Mouse (Mus musculus): ENCODE data around the gene Isg20l2. TPM values are rescaled to one million over a fixed set of nuclear protein-coding genes. Genes with fewer than 3 reads are reported as not detected.

Gene Isg20l2
- total RNA-seq (2021) (10 to 100 TPM; 10.6 to 10.9 TPM), polyA plus RNA-seq (2012; rRNA removed) (6.2 and 10.8 TPM in 2 replicates)
- long read RNA-seq, transcript Isg20l2-201 (4 exons, 2,893 nt), result major isoform, 6 of 7 reads
- long read RNA-seq, partial matches to known transcripts, result 0 of 7 reads
- long read RNA-seq, other reads (novel, unspliced or antisense), result 1 of 7 reads

DNA sequence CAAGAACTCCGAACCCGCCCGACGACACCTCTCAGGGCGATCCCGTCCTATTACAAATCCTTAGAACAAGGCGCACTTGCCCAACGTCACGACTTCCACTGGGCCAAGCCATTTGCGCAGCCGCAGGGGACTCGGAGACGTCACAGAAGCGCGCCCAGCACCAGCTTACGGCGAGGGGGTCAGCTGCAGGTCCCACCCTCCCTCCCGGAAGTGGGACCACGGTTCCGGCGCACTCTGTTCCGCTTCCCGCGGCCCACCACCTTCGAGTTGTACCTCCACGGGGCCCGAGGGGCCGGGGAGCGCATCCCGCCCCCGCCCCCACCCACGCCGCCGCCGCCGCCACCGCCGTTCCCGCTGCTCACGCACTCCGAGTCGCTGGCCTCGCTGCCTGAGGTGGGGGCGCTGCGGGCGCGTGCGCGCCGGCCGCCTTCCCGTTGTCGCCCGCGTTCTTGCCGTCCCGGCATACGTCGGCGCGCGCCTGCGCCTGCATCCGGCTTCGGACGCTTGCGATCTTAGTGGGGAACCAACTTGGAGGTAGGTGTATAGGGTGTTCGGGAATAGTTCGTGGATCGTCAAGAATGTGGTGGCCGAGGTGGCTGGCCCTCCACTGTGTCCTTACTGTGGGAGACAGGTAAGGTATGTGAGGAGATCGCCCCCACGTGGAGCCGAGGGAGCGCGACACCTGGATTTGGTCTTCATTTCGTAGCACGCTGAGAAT, at the start of gene Isg20l2, which contains the start of gene Rrnad1:
TSS of gene Isg20l2 (plus strand) at position 237 of the 718 bp plus-strand sequence.
TSS of gene Rrnad1 (minus strand) at position 640 of the 718 bp plus-strand sequence.
- Histone ChIP-seq H3K4me1 (ENCODE audit: control insufficient read depth, insufficient read depth, low read length) (peaks cover 2% of the 10 kb centered on the region; the same call in 1 of the 2 replicates), H3K36me3 (ENCODE audit: control insufficient read depth, insufficient read depth, low read length) (peaks cover 3% of the 10 kb centered on the region), H3K4me3 (peak within 1 kb of the TSS; percentile 60), H3K79me2 (replicated peaks; ENCODE audit: control insufficient read depth, insufficient read depth, low read length) (peaks cover 1% of the 10 kb centered on the region; the same call in 1 of the 2 replicates), H3K27ac (peak within 1 kb of the TSS; percentile 87), H3K9ac (ENCODE audit: low read depth, low read length) (peak within 1 kb of the TSS; percentile 79), H3K27me3 (ENCODE audit: control insufficient read depth, insufficient read depth, low read length) (no peaks in the 10 kb centered on the region)
- peak; percentile 90 for TF ChIP-seq POLR2A (IDR thresholded peaks at IDR 0.05; ENCODE audit: insufficient read depth, low read depth, low read length)
- peak; percentile 77 for TF ChIP-seq CTCF (IDR thresholded peaks at IDR 0.05)
- peak; percentile 85 for TF ChIP-seq EP300 (IDR thresholded peaks at IDR 0.05; ENCODE audit: insufficient read depth, low read depth, low read length)
- intact Hi-C loops (cut with DNase I), result loop anchor here (1.0 kb wide), 1 partner anchor 44 kb away; no protein-coding TSS in a partner anchor
- peak; percentile 97 to 98 for DNase-seq
- WGBS, result under 1% methylated on average over 67 of the region's 78 CpGs

DNA sequence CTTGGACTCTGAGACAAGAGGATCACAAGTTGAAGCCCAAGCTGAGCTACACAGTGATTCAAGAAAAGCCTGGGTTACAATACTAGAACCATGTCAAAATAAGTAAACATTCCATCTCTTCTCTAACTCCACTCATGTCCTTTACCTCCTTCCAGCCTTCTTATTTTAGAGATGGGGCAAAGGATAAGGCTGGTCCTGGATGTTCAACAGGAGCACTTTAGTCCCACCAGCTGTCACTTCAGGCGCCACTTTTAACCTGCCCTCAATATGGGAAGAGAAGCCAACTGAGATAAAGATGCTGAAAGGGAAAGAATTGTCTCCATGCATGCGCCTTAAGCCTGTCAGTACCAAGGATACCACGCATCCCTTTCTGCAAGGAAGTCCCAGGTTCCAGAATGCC, 45.8 kb upstream of the Isg20l2 start:
- intact Hi-C loops (cut with DNase I), result no loop called here
- Histone ChIP-seq H3K9ac (ENCODE audit: low read depth, low read length) (peak overlapping the region; percentile 92), H3K4me3 (peak overlapping the region; percentile 89), H3K79me2 (replicated peaks; ENCODE audit: control insufficient read depth, insufficient read depth, low read length) (peaks cover 7% of the 10 kb centered on the region), H3K4me1 (ENCODE audit: control insufficient read depth, insufficient read depth, low read length) (peaks cover 8% of the 10 kb centered on the region), H3K27me3 (ENCODE audit: control insufficient read depth, insufficient read depth, low read length) (no peaks in the 10 kb centered on the region), H3K27ac (peak overlapping the region; percentile 94), H3K36me3 (ENCODE audit: control insufficient read depth, insufficient read depth, low read length) (peaks cover 17% of the 10 kb centered on the region)
- no peak for DNase-seq
- no peak for TF ChIP-seq CTCF (IDR thresholded peaks at IDR 0.05)
- 2% methylated on average over 3 of the region's 3 CpGs for WGBS

DNA sequence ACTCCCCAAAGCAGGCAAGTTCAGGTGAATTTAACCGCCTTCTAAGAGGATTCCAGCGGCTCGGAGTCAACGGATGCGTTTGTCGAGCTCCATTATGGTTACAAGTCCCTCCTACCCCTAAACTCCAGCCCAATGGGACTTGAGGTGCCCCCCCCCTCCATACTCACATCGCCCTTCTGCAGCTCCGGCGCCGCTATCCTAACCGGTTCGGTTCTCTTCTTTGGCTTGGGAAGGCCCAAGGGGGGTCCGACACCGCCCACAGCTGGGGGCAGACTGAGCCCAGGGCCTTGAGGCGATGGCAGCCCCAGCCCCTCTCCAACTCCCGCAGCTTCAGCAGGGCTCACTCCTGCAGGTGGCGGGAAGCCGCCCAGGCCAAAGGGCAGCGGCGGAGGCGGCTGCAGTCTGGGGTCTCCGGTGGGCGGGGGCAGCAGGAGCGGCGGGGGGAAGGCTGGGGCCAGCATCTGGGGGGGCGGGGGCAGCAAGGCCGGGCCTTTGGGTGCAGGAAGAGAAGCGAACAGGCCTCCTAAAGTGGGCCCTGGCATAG, 45.3 kb upstream of the Isg20l2 start:
- under 1% methylated on average over 26 of the region's 28 CpGs for WGBS
- peak in 1 of 2 experiments; percentile 58 for DNase-seq
- H3K27ac ChIP-seq, result peak overlapping the region; percentile 94
- H3K9ac ChIP-seq (ENCODE audit: low read depth, low read length), result peak overlapping the region; percentile 92
- intact Hi-C loops (cut with DNase I), result no loop called here
- H3K4me3 ChIP-seq, result peak overlapping the region; percentile 89
- TF ChIP-seq POLR2A (IDR thresholded peaks at IDR 0.05; ENCODE audit: insufficient read depth, low read depth, low read length) (no peak), EP300 (IDR thresholded peaks at IDR 0.05; ENCODE audit: insufficient read depth, low read depth, low read length) (no peak), CTCF (IDR thresholded peaks at IDR 0.05) (no peak)
- H3K4me1 ChIP-seq (ENCODE audit: control insufficient read depth, insufficient read depth, low read length), result peaks cover 8% of the 10 kb centered on the region
- H3K79me2 ChIP-seq (replicated peaks; ENCODE audit: control insufficient read depth, insufficient read depth, low read length), result peaks cover 7% of the 10 kb centered on the region
- H3K36me3 ChIP-seq (ENCODE audit: control insufficient read depth, insufficient read depth, low read length), result peaks cover 17% of the 10 kb centered on the region
- H3K27me3 ChIP-seq (ENCODE audit: control insufficient read depth, insufficient read depth, low read length), result no peaks in the 10 kb centered on the region

DNA sequence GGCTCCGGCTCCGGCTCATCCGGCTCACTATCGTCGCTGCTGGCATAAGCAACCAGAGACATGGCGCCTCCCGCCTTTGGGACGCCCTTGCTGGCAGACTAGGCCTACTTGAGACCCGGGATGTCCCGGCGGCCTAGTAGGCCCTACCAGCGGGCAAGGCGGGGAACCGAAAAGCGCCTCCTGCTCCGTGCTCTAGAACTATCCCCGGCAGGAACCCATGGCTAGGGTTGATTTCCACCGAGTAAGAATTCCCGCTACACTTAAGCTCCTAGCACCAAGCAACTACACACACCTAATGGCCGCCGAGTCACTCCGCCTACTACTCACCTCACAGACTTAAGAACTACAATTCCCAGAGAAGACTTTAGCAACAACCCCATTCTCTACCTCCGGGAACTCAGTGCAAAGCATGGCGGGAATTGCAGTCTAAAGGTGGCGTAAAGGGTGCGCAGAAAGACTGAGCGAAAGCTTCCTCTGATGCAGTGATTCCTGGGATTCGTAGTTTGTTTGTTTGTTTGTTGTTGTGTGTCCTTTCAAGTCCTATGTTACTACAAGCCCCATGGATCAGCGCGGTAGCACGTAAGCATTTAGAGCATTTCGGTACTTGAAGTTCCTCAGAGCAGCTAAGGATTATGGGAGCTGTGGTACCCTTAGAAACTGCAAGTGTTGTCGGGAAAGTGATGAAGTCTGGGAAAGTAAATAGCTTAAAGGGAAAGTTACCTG, 44.7 kb upstream of the Isg20l2 start, which contains the start of gene Prcc:
TSS of gene Prcc (minus strand) at position 328 of the 723 bp plus-strand sequence.
- TF ChIP-seq CTCF (IDR thresholded peaks at IDR 0.05) (no peak), POLR2A (IDR thresholded peaks at IDR 0.05; ENCODE audit: insufficient read depth, low read depth, low read length) (peak; percentile 78), EP300 (IDR thresholded peaks at IDR 0.05; ENCODE audit: insufficient read depth, low read depth, low read length) (no peak)
- under 1% methylated on average over 33 of the region's 33 CpGs for WGBS
- DNase-seq, result peak; percentile 84 to 96
- Histone ChIP-seq H3K79me2 (replicated peaks; ENCODE audit: control insufficient read depth, insufficient read depth, low read length) (peaks cover 7% of the 10 kb centered on the region), H3K4me1 (ENCODE audit: control insufficient read depth, insufficient read depth, low read length) (peaks cover 8% of the 10 kb centered on the region), H3K36me3 (ENCODE audit: control insufficient read depth, insufficient read depth, low read length) (peaks cover 17% of the 10 kb centered on the region), H3K4me3 (peak within 1 kb of the TSS; percentile 89), H3K27me3 (ENCODE audit: control insufficient read depth, insufficient read depth, low read length) (no peaks in the 10 kb centered on the region), H3K27ac (peak within 1 kb of the TSS; percentile 94), H3K9ac (ENCODE audit: low read depth, low read length) (peak within 1 kb of the TSS; percentile 92)
- intact Hi-C loops (cut with DNase I), result loop anchor here (1.0 to 2.0 kb wide), 2 partner anchors 33 to 45 kb away; partner anchors contain the start of genes Isg20l2, Mrpl24 and Rrnad1

DNA sequence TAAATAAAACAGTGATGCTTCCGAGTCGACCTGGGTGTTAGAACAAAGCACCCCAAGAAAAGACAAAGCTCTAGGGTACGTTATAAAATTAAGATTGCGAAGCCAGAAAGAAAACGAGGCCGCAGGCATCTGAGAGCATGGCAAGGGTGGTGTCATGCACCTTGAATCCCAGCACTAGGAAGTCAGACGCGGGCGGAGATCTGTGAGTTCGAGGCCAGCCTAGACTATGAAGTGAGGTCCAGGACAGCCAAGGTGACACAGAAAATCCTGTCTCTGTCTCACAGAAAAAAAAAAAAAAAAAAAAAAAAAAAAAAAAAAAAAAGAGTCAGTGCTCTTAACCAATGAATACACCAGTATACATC, 44.1 kb upstream of the Isg20l2 start:
- Histone ChIP-seq H3K27me3 (ENCODE audit: control insufficient read depth, insufficient read depth, low read length) (no peaks in the 10 kb centered on the region), H3K4me3 (peak overlapping the region; percentile 61), H3K4me1 (ENCODE audit: control insufficient read depth, insufficient read depth, low read length) (peaks cover 8% of the 10 kb centered on the region), H3K79me2 (replicated peaks; ENCODE audit: control insufficient read depth, insufficient read depth, low read length) (peaks cover 7% of the 10 kb centered on the region), H3K9ac (ENCODE audit: low read depth, low read length) (peak overlapping the region; percentile 67), H3K36me3 (ENCODE audit: control insufficient read depth, insufficient read depth, low read length) (peaks cover 17% of the 10 kb centered on the region), H3K27ac (peak overlapping the region; percentile 72)
- peak in 1 of 2 experiments; percentile 56 for DNase-seq
- 4% methylated on average over 10 of the region's 10 CpGs for WGBS
- intact Hi-C loops (cut with DNase I), result loop anchor here (1.0 to 2.0 kb wide), 2 partner anchors 33 to 44 kb away; partner anchors contain the start of genes Isg20l2, Mrpl24 and Rrnad1
- TF ChIP-seq CTCF (IDR thresholded peaks at IDR 0.05) (no peak), EP300 (IDR thresholded peaks at IDR 0.05; ENCODE audit: insufficient read depth, low read depth, low read length) (no peak), POLR2A (IDR thresholded peaks at IDR 0.05; ENCODE audit: insufficient read depth, low read depth, low read length) (no peak)

Data from heart, adult 2 months (tissue).